Mouse (Mus musculus): ENCODE results near the gene Dgkq.
A peak's percentile ranks its signal among the peaks of the same experiment; 100 is the strongest.

Gene Dgkq

DNA sequence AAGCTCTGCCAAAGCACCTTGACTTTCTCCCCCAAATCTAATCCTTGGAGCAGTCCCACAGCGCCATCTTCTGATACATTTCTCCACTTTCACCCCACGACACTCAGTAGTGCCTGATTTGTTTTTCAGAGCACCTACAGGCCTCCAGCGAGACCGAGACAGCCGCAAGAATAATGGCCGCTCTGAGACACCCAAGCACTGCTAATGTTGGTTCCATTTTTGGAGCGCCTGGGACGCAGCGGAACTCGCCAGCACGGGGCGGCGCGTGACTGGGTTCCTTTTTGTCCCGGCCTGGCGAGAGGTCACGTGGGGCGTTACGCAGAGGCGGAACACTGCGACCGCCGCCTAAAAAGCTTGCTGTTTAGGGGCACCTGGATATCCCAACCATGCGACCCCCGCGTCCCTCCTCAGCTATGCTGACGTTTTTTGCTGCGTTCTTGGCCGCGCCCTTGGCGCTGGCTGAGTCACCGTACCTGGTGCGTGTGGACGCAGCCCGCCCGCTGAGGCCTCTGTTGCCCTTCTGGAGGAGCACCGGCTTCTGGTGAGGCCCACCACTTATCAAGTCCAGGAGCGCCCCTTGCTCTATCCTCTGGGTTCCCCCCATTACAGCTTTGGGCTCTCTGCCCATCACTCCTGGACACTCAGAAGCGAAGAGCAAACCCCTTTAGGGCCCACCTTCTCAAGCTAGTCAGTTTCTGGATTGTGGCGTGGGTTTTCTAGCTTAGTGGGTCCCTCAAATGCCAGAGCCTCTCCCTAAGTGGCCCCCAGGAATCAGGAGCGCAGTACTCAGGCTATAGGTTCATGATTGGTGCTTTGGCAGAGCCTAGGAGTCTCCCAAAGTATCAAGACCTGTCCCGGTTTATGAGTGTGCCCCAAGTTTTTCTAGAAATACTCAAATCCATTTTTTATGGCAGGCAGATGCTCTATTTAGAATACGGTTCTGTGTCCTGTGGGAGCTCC lies at the start of gene Dgkq:
Gene Dgkq, minus strand, starts transcription at position 696 of the 960 bp plus-strand sequence.
- peak; percentile 88 for DNase-seq (ENCODE audit: low read depth, low spot score)

DNA sequence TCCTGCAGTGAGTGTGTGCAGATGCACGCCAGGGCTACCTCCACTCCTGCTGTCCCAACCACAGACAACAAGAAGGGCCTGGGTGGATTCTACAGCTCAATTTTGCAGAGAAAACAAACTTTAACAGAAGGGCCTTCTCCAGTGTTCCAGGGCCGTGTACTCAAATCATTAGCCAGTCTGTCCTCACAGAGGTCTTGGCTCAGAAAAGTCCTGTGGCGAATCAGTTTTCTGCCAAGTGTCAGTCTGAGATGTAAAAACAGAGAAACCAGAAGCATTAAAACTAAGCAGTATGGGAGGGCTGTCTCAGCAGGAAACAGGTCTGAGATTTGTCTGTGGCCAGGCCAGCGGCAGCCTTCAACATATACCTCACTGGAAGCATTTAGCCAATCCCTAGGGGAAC lies 48.6 kb upstream of the Dgkq start:
- no peak for DNase-seq (ENCODE audit: low read depth, low spot score)

DNA sequence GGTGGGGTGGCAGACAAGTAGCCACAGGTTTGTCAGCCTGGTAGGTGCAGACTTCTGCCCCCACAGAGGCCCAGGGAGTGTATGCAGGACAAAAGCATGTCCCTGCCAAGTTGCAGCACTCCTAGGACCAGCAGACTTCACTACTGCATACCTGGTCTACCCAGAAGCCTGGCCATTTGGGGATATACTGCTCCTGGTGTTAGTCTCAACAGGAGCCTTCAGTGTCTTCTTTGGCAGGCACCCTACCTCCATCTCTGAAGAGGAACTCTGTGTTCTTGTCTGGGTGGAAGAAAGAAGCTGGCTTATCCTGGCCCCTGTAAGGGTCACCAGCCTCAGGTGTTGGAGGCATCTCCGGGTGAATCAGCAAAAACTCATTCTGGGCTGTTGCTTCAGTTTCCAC lies 46.5 kb upstream of the Dgkq start:
- no peak for DNase-seq (ENCODE audit: low read depth, low spot score)

DNA sequence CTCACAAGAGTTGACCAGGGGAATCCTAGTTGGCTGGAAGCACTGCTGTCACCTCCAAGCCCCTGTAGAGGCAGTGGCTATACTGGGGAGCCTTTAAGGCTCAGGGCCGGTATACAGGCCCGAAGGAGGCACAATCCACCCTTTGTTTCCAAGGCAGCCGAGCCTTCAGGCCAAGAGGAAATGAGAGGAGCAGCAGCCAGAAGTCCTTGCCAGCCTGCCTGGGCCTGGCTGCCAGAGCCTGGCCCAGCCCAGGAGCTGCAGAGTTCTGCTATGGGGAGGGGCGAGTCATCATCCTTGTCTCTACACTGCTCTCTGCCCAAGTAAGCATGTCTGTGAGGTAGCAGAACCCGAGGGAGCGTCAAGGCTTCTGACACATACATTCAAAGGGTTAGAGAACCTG lies 44.7 kb upstream of the Dgkq start:
- no peak for DNase-seq (ENCODE audit: low read depth, low spot score)

DNA sequence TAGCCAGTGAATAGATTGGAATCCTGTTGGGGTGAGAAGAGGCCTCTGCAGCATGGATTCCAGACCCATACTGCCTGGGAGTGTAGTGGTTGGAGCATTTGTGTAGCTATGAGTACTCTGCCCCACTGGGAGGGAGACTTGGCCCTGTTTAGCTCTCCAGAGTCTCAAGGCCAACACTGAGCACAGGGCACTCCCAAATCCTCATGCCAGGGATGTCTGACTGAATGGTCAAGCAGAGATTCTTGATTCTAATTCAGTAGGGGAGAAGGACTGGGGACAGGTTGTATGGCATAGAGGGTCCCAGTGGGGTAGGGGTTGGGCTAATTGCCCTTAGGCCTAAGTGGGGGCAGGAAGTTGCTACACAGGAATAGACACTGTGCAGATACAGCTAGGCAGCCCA lies 44.2 kb upstream of the Dgkq start:
- no peak for DNase-seq (ENCODE audit: low read depth, low spot score)

DNA sequence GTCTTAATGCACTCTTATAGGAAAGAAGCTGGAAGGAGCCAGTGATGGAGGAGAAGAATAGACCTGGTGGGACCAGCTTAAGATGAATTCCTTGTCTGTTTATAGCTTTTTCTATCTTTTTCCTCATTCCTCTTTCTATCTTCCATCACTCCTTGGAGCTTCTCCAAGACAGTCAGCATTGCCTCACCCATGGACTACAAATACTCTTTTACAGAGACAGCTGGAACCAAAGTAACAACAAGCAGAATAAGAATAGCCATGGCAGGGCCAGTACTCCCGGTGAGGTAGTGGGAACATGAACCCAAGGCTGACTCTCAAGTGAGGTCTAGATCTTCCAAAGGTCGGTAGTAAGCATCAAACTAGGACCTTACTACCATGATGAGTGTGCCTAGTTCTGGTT lies 43.6 kb upstream of the Dgkq start:
- DNase-seq (ENCODE audit: low read depth, low spot score) = no peak

DNA sequence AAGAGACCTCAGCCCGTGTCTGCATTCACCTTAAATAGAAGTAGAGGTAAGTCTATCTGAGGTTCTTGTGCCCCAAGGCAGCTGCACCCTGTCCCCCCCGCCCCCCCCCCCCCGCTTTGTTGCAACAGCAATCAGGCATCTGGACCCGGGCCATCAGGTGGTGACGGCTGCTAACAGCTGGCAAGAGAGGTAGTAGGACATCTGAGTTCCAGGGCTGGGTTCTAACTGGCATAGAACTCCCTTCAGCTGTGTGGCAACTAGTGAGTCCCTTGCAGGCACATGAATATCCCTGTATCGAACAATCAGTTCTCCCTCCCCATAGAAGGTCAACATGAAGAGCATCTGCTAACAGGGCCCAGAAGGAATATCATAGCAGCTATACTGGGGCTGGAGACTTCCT lies 42.5 kb upstream of the Dgkq start:
- no peak for DNase-seq (ENCODE audit: low read depth, low spot score)

DNA sequence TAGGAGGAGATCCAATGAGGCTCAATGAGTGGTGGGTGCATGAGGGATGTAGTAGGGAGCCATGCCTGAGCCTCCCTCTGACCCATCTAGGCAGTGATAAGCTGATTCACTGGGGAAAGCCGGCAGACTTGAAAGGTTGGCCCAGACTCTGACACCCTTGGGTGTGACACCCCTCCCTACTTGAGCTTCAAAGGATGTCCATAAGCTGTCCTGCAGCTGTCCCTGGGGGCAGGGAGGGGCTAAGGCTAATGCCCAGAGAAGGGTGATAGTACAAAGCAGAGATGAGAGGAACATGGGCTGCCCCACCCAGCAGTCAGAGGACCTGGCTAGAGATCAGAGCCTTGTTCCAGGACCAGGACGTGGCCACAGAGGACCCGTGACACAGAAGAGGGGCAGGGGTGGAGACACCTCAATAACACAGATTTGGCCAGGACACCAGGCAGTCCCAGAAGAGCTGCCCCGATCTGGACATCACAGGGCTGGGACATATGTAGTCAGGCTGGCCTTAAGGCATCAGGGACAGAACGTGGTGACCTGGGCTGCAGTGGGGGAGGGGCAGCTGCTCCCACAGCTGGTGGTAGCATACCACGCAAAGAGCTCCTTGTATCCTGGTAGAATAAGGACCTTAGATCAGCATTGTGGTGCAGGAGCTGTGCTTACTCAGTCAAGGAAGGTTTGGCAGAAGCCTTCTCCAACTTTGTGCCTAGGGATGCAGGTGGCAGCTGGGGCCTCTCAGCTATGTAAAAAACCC lies 39.7 kb upstream of the Dgkq start:
- DNase-seq (ENCODE audit: low read depth, low spot score) = no peak

DNA sequence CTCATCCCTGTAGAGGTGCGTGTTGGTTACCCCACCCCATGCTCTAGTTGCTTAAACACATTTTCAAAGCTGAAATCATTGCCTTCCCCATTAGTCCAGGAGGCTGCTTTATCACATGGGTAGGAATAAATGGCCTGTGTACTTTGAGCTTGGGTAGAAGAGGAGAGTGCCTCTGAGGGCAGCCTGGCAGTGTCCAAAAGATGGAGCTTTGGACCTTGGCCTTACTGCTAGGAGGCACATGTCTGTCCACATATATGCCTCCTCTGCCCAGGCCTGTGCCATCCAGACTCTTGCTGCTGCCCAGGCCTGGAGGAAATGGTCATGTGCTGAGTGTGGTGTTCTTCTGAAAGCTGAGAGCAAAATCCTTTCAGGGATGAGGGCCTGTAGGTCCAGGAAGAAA lies 38.9 kb upstream of the Dgkq start:
- no peak for DNase-seq (ENCODE audit: low read depth, low spot score)

DNA sequence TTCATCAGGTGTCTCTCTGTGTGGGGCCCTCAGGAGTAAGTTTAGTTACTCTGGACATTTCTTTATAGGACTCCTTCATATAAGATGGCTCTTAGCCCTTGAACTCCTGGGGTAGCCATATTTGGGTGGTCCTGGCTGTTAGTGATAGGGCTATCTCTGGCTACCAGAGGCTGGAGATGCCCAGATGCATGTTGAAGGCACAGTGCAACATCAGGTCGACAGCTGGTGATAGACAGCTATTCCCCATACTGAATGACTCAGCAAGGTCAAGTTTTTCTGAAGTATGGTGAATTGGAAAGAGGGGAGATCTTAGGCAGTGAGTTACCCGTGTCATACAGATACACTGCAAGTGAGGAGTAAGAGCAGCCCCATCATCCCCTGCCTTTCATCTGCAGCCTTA lies 38.3 kb upstream of the Dgkq start:
- no peak for DNase-seq (ENCODE audit: low read depth, low spot score)

DNA sequence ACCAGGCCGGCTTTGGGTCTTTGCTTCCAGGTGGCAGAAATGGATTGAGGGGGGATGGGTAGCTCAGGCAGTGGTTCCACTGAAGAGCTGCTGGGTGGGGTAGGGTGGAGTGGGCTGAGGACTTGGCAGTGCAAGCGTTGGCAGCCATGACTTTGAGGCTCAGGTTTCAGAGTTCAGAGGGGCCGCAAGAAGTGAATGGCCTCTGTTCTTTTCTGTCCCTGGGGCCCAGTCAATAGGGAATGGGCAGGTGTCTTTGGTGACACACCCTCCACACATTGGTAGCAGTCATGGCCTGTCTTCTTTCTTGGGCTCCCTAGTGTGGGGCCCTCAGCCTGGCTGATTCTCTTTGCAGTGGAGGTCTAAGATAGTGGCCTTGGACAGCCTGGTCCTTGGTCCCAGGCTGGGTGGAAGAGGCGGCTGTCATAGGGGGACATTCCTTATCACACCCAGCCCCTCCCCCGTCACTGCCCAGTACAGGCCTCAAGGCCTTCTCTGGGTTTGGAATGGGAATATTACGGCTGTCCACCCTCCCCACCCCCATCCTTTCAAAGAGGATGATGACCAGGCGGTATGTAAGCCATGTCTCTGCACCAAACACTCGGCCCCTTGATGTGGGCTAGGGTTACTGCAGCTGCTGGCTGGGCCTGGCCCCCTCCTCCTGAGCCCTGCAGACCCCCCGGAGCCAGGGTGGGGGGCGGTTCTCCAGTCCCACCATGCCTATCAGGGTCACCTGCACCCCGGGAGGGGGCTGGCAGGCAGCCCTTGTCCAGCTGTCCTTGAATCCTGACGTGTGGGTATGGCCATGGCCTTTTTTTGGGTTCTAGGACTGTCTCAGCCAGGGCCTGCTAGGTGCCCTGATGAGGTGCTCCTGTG lies 34.5 kb upstream of the Dgkq start:
- no peak for DNase-seq (ENCODE audit: low read depth, low spot score)

DNA sequence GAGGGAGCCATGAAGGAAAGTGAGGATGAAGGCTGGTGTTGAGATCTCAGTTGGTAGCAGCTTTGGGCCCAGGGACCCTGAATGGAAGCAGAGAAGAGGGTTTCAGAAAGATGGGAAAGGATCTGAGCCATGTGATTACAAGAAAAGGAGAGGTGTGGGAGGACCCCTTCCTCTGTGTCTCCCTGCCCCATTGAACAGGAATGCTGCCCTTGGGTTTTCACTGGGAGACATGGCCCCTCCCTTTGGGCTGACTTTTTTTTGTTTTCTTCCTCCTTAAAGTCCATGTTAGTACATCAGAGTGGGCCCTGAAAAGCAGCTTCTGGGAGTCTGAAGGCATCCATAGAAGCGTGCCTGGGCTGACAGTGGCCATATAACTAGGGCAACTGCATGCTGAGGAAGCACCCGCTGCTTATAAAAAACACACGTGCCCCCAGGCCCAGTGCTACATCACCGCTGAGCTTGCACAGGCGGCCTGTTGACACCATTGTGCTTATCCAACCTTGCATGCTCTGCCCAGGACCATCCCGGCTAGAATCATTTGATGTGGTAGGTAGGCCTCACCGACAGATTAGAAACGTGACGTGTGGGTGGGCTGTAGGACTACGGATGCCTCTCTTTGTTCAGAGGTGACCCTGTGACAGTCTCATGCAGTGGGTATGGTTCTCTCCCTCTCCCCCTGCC lies 32.0 kb upstream of the Dgkq start:
- DNase-seq (ENCODE audit: low read depth, low spot score) = no peak

DNA sequence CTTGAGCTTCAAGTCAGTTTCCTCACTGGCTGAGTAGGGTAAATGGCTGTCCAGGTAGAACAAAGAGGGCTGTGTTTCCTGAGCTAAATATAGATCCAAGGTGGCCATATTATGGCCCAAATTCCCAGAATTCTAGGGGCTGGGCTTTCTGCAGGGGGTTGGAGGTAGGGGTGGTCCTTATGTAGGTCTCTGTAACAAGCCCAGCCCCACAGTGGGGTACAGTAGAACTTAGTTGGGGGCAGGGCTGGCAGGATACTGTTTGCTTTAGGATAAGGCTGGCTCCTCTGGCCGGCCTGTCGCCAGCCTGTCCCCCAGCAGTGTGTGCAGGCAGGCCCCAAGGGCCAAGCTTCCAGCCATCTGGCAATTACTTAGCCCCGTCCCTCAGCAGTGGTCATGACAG lies 30.9 kb upstream of the Dgkq start:
- DNase-seq (ENCODE audit: low read depth, low spot score) = no peak

DNA sequence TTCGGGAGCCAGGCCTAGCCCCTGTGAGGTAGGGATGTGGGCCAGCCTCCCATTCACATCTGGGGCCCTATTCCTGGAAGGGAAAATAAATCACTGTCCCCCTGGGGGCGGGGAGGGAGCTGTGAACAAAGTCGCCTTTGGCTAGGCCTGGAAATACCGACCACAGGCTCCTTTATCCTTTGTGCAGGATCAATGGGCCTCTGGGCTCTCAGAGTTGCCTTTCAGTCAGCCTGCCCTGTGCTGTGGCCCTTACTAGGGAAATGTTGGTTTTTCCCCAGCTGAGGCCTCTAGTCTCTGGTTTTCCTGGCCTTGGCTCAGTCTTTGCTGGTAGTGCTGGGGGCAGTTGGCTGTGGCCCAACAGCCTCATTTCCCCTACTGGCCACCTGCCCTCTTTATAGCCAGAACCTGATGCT lies 27.9 kb upstream of the Dgkq start:
- DNase-seq (ENCODE audit: low read depth, low spot score) = no peak

DNA sequence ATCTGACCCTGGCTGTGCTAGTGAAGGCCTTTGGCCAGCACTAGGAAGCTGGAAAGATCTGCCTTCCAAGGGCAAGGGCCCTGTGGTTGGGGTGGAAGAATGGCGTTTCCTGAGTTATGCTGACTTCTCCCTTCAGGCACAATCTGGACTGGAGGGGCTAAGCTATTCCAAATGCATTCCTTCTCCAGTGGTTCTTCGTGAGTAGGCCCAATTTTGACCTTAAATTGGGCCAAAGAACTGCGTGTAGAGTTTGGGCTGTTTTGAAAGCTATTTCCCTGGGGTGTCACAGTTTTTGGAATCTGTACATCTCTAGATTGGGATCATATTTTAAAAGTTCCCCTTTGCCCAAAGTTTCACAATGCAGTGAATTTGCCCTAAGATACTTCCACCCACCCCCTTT lies 27.1 kb upstream of the Dgkq start:
- no peak for DNase-seq (ENCODE audit: low read depth, low spot score)

DNA sequence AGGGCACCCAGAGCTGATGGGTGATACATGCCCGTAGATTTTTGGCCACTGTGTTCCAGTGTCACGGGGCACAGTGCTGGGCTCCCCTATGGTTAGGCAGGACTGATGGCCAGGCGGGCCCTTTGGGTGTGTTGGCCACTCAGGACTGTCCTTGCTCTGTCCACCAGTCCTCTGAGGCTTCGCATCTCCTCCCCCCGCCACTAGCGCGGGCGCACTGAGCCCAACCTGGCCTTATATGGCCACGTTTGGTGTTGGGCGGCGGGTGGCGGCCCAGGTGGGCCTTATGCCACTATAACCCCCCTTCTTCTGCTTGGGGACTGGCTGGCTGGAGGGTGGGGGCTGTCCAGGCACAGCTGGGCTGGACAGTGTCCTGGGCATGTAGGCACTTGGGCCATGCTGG lies 26.4 kb upstream of the Dgkq start:
- DNase-seq (ENCODE audit: low read depth, low spot score) = no peak

DNA sequence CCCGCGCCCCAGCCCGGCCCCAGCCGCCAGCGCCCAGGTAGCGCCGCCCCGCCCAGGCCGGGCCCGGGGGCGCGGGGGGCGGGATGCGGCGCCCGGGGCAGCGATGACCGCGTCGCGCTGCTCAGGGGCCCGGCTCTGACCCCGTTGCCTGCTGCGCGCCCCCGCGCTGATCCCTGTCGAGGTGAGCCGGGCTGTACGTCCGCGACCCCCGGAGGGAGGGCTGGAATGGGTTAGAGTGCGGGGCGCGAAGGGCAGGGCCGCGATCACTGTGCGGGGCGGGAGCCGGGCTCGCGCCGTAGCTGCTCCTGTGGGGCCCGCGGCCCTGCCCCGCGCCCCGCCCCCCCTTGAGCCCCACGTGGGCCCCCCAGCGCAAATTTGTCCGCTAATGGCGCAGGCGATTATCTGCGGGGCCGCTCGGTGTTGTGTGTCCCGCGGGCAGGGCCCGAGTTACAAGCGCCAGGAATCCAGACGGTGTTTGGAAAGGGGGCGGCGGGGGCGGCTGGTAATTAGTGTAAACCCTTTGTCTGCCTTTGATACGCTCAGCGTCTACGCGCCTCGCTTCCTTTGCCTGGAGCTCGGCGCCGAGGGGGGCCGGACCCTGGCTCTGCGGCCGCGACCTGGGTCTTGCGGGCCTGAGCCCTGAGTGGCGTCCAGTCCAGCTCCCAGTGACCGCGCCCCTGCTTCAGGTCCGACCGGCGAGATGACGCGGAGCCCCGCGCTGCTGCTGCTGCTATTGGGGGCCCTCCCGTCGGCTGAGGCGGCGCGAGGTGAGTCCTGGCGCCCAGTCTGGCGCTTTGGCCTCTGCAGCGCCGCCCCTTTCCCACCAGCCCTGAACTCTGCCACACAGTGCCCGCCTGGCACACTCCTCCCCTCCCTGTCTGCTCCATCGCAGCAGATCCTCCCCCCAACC lies 25.1 kb upstream of the Dgkq start:
- DNase-seq (ENCODE audit: low read depth, low spot score) = peak; percentile 66

DNA sequence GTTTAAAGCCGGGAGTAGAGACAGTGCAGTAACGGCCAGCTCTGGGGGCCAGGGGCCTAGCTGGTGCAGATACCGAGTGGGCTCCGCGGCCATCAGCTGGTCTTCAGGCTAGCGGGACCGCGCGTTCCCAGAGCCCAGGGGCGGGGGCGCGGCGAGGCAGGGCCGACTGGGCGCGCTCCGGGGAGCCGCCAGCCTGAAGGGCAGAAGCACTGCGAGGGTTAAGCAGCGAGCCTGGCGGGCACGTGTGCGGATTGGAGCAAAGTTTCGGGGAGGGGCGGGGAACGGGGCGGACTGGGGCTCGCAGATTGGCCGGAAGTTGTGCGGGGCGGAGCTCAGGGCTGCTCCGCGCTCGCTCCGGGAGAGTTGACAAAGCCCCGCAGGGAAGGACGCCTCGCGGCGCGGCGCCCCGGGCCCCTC lies 24.4 kb upstream of the Dgkq start:
- DNase-seq (ENCODE audit: low read depth, low spot score) = peak; percentile 93

DNA sequence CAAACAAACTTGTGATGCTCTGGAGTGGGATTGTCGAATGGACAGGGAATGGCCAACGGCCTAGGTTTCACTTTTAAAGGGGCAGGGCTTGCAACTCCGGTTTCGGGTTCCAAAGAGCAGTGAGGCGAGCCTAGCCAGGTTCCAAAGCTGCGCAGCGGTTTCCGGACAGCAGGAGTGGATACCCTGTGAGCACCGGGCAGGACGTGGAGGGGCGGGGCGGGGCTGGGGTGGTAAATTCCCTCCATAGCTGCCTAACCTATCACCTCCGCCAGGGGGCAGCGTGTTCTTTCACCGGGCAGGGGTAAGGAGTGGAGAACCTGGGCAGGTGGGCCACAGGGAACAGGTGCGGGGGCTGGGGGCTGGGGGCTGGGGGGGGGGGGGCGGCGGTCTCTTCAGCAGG lies 22.8 kb upstream of the Dgkq start, which contains the start of gene Fgfrl1:
Gene Fgfrl1, plus strand, starts transcription at position 112 of the 400 bp plus-strand sequence.
- DNase-seq (ENCODE audit: low read depth, low spot score) = peak; percentile 69

DNA sequence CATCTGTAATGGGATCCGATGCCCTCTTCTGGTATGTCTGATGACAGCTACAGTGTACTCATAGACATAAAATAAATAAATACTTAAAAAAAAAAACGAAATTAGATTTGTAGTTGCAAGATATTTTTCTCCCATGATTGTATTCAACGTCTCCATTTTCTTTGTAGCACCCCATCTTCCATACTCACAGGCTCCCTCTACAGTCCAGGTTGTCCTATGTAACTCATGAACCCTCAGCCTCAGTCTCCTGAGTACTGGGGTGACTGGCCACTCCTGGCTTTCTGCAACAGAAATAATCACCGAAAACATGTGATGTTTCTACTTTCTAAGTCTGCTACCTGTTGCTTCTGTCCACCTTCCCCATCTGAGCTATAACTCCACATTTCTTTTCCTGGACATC lies 21.7 kb upstream of the Dgkq start:
- DNase-seq (ENCODE audit: low read depth, low spot score) = peak; percentile 39
